Mouse (Mus musculus): ENCODE data around the gene Olfr95.
A peak's percentile ranks its signal among the peaks of the same experiment; 100 is the strongest.
"Not testable (repeated sequence)": the region's sequence is repeated elsewhere in the genome, so short reads cannot be mapped to it uniquely, and the experiment has no call there.

Gene Olfr95

DNA sequence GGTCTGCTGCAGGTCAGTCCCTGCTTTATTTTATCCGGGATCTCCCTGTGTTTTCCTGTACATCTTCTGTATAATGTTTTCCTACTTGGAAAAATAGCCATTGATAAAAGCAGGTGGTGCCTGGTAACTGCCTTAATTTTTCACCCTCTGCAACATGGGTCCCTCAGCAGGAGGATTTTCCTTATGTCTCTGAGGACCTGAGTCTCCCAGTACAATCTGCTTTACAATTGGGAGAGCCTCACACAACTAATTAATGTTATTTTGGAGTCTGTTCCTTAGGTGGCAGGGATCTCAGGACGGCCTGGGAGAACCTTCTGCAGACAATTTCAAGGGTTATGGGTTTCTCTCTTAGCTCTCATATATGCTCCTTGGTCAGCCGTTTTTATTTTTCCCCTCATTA is at the start of gene Olfr95:
Gene Olfr95, minus strand, starts transcription at position 101 of the 400 bp plus-strand sequence.
- no peak for DNase-seq

DNA sequence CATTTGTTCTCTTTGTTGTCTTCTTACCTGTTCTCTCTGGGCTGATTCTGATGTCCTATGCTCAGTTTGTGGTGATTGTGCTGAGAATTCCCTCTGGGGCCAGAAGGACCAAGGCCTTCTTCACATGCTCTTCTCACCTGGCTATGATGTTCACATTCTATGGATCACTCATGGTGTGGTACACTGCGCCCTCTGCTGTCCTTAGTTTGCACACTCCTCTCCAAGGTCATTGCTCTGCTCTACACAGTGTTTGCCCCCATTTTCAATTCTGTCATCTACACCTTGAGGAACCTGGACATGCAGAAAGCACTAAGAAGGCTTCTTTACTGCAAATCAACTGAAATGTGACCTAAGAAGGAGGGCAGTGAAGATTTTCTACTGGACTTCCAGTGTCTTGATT is 37.6 kb upstream of the Olfr95 start:
- no peak for DNase-seq

DNA sequence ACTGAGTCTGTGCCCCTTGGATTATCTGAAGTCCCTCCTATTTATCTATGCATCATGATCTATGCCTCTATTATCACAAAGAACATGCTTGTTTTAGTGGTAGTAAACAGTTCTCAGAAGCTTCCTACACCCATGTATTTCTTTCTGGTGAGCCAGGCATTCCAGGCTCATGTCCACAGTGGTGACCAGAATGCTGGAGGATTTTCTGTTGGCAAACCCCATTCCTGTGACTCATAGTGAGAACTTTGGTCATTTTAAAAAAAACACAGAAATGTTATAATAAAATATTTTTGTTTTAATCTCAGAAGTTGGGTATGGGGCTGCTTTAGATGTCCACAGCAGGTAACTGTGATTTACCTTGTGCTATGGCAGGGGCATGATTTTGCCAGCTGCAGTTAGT is 36.5 kb upstream of the Olfr95 start:
- DNase-seq = no peak

DNA sequence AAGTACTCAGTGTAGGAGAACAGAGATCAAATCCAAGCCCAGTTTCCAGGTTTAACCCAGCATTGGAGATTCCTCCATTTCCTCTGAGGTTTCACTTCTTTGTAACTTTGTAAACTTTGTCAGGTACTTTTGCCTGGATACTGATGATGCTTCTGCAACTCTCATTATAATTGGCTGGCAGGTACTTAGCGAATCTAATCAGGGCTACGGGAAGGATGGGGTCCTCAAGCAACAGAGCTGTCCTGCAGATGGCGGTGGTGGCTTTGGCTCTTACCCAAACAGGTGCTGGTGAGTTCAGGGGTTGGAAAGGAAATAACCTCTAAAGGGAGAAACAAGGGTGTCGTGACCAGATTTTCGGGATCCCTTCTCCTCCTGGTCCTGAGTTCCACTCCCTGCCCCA is 33.8 kb upstream of the Olfr95 start:
- DNase-seq = peak; percentile 12

- no peak for DNase-seq
Observed at GRCm38 (mm10) chr17:37242198-37242597, 29.3 kb upstream of the Olfr95 start.

GRCm38 (mm10) chr17:37237230-37237629 is 24.3 kb upstream of the Olfr95 start, which contains the start of gene Olfr97:
Gene Olfr97 (minus strand): TSS chr17:37237330.
- DNase-seq = not testable (repeated sequence)

GRCm38 (mm10) chr17:37221879-37222278 is 9.0 kb upstream of the Olfr95 start:
- DNase-seq = no peak

DNA sequence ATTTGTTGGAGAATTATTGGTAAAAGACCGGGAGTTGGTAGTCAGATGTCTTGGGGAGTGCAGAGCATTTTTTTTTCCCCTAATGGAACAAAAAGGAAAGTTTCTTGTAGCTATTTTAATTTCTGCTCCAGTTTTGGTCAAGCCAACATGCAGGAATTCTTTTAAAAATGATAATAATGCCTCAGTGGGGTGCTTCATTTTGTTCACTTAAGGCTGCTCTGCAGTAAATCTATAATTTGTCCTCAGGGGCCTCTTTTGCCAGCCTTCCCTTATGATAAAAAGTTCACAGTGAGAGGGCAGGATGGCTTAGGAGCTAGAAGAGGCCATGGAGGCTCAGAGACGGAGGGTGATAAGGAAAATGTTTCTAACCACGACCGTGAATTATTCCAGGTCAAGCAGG is 6.9 kb upstream of the Olfr95 start, which contains the start of gene Olfr96:
Gene Olfr96, plus strand, starts transcription at position 301 of the 400 bp plus-strand sequence.
- DNase-seq = no peak

DNA sequence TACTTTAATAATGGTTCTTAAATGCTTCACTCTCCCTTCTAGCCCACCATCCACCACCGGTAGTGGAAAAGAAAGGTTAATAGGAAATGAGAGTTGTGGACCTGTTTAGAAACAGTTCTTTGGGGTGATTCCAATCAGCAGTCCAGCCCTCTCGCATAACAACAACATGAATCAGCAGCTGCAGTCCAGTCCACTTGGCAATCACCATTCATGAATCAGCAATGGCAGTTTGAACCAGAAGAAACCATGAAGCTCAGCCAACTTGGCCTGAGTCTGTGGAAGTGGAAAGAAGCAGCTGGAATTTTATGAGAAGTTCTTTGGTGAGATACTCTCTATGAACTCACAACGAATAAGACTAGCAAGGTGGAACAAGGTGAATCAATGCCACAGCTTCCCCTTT is 5.6 kb upstream of the Olfr95 start:
- DNase-seq = no peak

DNA sequence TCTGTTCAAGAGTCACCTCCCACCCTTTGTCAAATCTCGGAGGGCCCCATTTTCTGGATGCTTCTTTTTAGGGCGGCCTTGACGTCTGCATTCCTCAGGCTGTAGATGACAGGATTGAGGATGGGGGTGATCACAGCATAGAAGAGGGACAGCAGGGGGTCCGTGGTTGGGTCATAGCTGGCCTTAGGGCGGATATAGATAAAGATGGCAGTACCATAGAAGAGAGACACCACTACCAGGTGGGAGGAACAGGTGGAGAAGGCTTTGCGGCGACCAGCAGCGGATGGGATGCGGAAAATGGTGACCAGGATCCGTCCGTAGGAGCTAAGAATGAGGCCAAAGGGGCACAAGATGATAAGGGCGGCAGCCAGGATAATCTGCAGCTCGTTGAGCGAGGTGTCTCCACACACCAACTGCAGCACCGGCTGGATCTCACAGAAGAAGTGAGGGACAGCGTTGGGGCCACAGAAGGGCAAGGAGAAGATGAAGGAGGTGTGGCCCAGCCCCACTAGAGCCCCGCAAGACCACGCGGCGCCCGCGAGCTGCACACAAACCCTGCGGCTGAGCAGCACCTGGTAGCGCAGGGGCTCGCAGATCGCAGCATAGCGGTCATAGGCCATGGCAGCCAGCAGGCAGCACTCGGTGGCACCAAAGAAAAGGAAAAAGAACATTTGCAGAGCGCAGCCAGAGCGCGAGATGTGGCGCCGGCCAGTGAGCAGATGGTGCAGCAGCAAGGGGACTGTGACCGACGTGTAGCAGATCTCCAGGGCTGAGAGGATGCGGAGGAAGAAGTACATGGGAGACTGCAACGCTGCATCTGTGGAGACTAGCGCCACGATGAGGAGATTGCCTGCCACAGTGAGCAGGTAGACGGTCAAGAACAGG is 1.8 kb downstream of the Olfr95 start:
- no peak for DNase-seq

DNA sequence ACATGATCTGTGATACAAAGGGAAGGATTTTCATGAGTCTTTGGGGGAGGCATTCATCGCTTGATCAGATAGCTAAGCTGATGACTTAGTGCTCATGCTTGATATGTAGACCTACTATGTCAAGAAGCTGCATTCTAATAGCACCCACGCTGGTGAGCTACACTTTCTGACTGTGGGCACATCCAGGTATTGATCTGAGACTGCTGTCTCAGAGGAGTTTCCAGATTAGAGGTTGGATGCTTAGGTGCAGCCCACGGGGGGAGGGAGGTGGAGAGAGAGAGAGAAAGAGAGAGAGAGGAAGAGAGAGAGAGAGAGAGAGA is 9.0 kb downstream of the Olfr95 start:
- no peak for DNase-seq

DNA sequence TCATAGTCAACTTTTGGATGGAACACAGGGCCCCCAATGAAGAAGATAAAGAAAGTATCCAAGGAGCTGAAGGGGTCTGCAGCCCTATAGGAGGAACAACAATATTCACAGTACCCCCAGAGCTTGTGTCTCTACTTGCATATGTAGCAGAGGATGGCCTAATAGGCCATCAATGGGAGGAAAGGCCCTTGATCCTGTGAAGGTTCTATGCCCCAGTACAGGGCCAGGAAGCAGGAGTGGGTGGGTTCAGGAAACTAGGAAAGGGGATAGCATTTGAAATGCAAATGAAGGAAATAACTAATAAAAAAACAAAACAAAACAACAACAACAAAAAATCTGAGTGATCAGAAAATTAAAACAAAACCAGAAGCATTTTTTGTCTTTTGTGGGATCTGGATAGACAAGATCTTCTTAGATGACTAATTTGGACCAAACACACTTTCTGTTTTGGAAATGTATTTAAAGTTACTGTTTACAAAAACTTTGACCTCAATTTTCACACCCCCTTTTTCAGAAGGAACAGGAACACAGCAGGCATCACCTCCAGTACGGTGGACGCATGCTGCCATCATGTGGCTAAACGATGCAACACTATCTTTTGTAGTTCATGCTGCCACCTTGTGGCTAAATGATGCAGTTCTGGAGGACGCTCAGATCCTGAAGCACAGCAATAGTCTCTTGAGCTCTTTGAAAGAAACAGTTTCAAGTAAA is 9.6 kb downstream of the Olfr95 start:
- peak; percentile 60 for DNase-seq

GRCm38 (mm10) chr17:37200894-37201293 is 12.0 kb downstream of the Olfr95 start, which contains the start of gene Olfr94:
Gene Olfr94 (minus strand): TSS chr17:37200994.
- DNase-seq = no peak

DNA sequence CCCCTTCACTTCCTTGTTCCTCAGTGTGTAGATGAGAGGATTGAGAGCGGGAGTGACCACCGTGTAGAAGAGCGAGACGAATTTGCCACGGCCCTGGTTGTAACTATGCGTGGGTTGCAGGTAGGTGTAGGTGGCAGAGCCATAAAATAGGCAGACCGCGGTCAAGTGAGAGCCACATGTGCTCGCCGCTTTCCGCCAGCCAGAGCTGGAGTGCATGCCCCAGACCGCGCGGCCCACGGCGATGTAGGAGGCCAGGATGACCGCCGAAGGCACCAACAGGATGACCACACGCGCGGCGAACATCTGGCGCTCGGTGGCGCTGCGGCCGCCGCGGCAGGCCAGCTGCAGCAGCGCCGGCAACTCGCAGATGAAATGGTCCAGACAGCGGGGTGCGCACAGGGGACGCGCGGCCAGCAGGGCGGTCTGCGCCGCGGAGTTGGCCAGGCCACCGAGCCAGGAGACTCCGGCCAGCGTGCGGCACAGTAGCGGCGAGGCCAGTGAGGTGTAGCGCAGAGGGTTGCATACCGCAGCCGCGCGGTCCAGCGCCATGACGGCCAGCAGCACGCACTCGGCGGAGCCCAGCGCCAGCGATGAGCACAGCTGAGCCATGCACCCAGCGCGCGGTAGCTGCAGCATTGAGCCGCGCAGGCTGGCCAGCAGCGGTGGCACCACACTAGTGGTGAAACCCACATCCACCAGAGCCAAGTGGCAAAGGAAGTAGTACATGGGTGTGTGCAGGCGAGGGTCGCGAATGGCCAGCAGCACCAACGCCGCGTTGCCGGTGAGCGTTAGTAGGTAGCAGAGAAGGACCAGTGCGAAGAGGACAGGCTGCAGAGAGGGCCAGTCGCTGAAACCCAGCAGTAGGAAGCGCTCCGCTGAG is 15.8 kb downstream of the Olfr95 start:
- no peak for DNase-seq

- no peak for DNase-seq
Observed at GRCm38 (mm10) chr17:37194782-37195181, 18.1 kb downstream of the Olfr95 start.

- no peak for DNase-seq
Observed at GRCm38 (mm10) chr17:37193656-37194055, 19.3 kb downstream of the Olfr95 start, which contains the start of gene Ubd. Gene Ubd (plus strand): TSS chr17:37193892.

DNA sequence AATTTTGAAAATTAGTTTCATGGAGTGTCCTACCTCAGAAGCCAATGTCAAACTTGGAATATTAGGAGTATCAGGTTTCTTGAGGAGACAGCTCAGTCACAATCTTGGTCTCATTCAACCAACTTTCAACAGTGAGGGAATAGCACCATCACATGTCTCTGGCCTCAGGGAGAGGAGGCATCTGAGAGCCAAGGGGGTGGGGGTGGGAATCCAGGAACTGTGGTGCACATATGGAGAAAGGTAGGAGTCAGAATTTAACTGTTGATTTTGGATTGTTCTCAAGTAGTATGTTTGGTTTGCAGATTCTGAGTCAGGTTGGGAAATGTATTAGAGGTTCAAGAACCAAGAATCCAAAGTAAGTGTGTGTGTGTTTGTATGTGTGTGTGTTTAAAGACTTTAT is 19.9 kb downstream of the Olfr95 start:
- DNase-seq = no peak

DNA sequence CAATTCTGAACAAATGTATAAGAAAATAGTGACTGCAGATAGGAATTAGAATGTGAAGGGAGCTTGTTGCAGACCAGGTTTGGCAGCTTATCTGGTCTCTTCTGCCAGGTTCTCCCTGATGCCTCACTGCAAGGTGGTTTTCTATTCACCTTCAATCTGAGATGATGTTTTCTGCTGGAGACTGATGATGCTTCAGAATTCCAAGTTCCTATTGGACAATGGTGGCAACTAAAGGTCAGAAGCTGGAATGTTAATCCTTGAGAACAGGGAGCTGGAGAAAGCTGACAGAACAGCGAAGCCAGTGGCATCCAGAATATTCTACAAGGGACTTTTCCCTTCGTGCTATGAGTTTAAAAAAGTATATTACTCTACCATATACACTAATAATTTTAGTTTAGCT is 22.2 kb downstream of the Olfr95 start:
- DNase-seq = peak; percentile 57

GRCm38 (mm10) chr17:37185474-37185873 is 27.4 kb downstream of the Olfr95 start:
- no peak for DNase-seq

DNA sequence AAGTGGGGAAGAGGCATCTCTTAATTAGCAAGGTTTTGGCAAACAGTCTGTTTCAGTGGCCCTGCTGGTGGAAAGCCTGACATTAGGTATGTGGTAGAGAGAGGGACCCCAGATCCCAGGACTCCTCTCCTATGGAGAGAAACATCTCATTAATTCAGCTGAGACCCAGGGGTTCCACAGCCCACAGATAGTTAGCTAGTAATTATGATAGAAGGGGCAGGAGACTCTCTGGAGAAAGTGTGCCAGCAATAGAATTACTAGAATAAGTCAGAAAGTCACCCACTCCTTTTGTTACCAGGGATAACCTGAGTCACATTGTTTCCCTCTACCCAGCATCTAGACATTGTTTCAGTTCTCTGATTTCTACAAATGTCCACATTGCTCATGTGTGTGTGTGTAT is 51.5 kb downstream of the Olfr95 start, which contains the start of gene Olfr93:
Gene Olfr93, minus strand, starts transcription at position 101 of the 400 bp plus-strand sequence.
- DNase-seq = no peak
